Comparison of ENCODE assay signal across 8 mouse cellular contexts in genomic region chr19:44284723-44285122, GRCm38 (mm10). TPM values are rescaled to one million over a fixed set of nuclear protein-coding genes. Genes with fewer than 3 reads are reported as not detected.
A peak's percentile ranks its signal among the peaks of the same experiment; 100 is the strongest.
DNase-seq lines count a peak whose midpoint lies in the region; ATAC-seq and TF ChIP-seq lines count a peak whose summit lies in the region.

No protein-coding gene starts in this region.

- peak; percentile 64 for DNase-seq in adrenal gland, postnatal 14 days
- DNase-seq in adrenal gland, adult 2 months = no peak
- DNase-seq in T-cell, adult 2 months (ENCODE audit: low spot score) = peak; percentile 47
- no peak for DNase-seq in liver, adult 2 months (ENCODE audit: extremely low read depth, low read depth, low spot score)
- DNase-seq in Muller cell, postnatal 12 days (ENCODE audit: inconsistent ontology term) = no peak
- DNase-seq in retina, postnatal 1 day = no peak

- no peaks in the 10 kb centered on the region for H3K9me3 ChIP-seq in hindbrain, embryonic 13.5 days
- no peaks in the 10 kb centered on the region for H3K9me3 ChIP-seq in midbrain, embryonic 16.5 days (replicated peaks; ENCODE audit: control insufficient read depth, low read length, poor library complexity, severe bottlenecking)

- H3K27me3 ChIP-seq in hindbrain, embryonic 13.5 days = no peaks in the 10 kb centered on the region
- peaks cover 13% of the 10 kb centered on the region; the same call in 1 of the 2 replicates for H3K27me3 ChIP-seq in liver, adult 2 months (ENCODE audit: control insufficient read depth, insufficient read depth, low read length)
- H3K27me3 ChIP-seq in midbrain, embryonic 16.5 days (ENCODE audit: control insufficient read depth, insufficient read depth, low read depth, low read length) = no peaks in the 10 kb centered on the region

- H3K4me3 ChIP-seq in hindbrain, embryonic 13.5 days = peak overlapping the region; percentile 50
- H3K4me3 ChIP-seq in liver, adult 2 months (ENCODE audit: insufficient read depth, low read depth, low read length) = no peak overlapping the region
- peak overlapping the region; percentile 55 for H3K4me3 ChIP-seq in midbrain, embryonic 16.5 days (ENCODE audit: low read depth, low read length)

- H3K4me1 ChIP-seq in hindbrain, embryonic 13.5 days (replicated peaks) = peaks cover 40% of the 10 kb centered on the region
- H3K4me1 ChIP-seq in liver, adult 2 months (ENCODE audit: control insufficient read depth, insufficient read depth, low read length) = peaks cover 2% of the 10 kb centered on the region; the same call in 1 of the 2 replicates
- H3K4me1 ChIP-seq in midbrain, embryonic 16.5 days (ENCODE audit: control insufficient read depth, insufficient read depth, low read length) = peaks cover 30% of the 10 kb centered on the region

- no peak for TF ChIP-seq CTCF in liver, adult 2 months (IDR thresholded peaks at IDR 0.05; ENCODE audit: low read depth, low read length)

- 3% methylated on average over 11 of the region's 11 CpGs for WGBS in hindbrain, embryonic 13.5 days
- 8% methylated on average over 11 of the region's 11 CpGs for WGBS in liver, adult 2 months
- 1% methylated on average over 11 of the region's 11 CpGs for WGBS in midbrain, embryonic 16.5 days

- peak overlapping the region; percentile 75 for H3K4me2 ChIP-seq in hindbrain, embryonic 13.5 days
- H3K4me2 ChIP-seq in midbrain, embryonic 16.5 days (ENCODE audit: low read length) = peak overlapping the region; percentile 93

- H3K79me2 ChIP-seq in liver, adult 2 months (ENCODE audit: control insufficient read depth, insufficient read depth, low read length) = no peaks in the 10 kb centered on the region

- H3K36me3 ChIP-seq in hindbrain, embryonic 13.5 days = no peaks in the 10 kb centered on the region
- no peaks in the 10 kb centered on the region for H3K36me3 ChIP-seq in liver, adult 2 months (ENCODE audit: control insufficient read depth, insufficient read depth, low read length)
- no peaks in the 10 kb centered on the region for H3K36me3 ChIP-seq in midbrain, embryonic 16.5 days (ENCODE audit: control insufficient read depth, insufficient read depth, low read length)

- H3K27ac ChIP-seq in hindbrain, embryonic 13.5 days = peak overlapping the region; percentile 96
- H3K27ac ChIP-seq in liver, adult 2 months (replicated peaks; ENCODE audit: insufficient read depth, low read depth, low read length) = no peak overlapping the region
- peak overlapping the region; percentile 97 for H3K27ac ChIP-seq in midbrain, embryonic 16.5 days (ENCODE audit: low read length)

- peak overlapping the region; percentile 71 for H3K9ac ChIP-seq in hindbrain, embryonic 13.5 days
- peak overlapping the region; percentile 52; the same call in 1 of the 2 replicates for H3K9ac ChIP-seq in liver, adult 2 months (ENCODE audit: low read depth, low read length)
- H3K9ac ChIP-seq in midbrain, embryonic 16.5 days (ENCODE audit: low read depth, low read length) = peak overlapping the region; percentile 71

- peak; percentile 57 for ATAC-seq in hindbrain, embryonic 13.5 days (ENCODE audit: low FRiP score)
- peak; percentile 54 for ATAC-seq in midbrain, embryonic 16.5 days

- TF ChIP-seq POLR2A in liver, adult 2 months (IDR thresholded peaks at IDR 0.05; ENCODE audit: extremely low read depth, insufficient read depth, low read length) = no peak

RNA-seq across cellular contexts. Expression of gene Scd2, which starts 8.8 kb away (rescaled TPM):
- total RNA-seq in adrenal gland, postnatal 14 days (2021) = 337 and 408 TPM in 2 replicates
- 1,000 to 10,000 TPM in 1 of 2 experiments, 100 to 1,000 TPM in 1; 845 to 1,065 TPM for total RNA-seq in adrenal gland, adult 2 months (2021)
- polyA plus RNA-seq in adrenal gland, adult 2 months (2012; rRNA removed) = 432 and 748 TPM in 2 replicates
- 246 and 249 TPM in 2 replicates for polyA plus RNA-seq in hindbrain, embryonic 13.5 days (2015; fragmentation: Nextera tagmentation; extraction: Ambion mirVana)
- 2.2 and 3.9 TPM in 2 replicates for total RNA-seq in liver, adult 2 months (2014; rRNA removed)
- 2.7 and 2.9 TPM in 2 replicates for polyA plus RNA-seq in liver, adult 2 months (2012; rRNA removed)
- polyA plus RNA-seq in midbrain, embryonic 16.5 days (2015; fragmentation: Nextera tagmentation; extraction: Ambion mirVana) = 281 and 311 TPM in 2 replicates

RNA-seq across cellular contexts. Expression of gene Scd4, which starts 48.2 kb away (rescaled TPM):
- total RNA-seq in adrenal gland, postnatal 14 days (2021) = 2.2 and 2.9 TPM in 2 replicates
- 1 to 10 TPM; 5.4 to 9.3 TPM for total RNA-seq in adrenal gland, adult 2 months (2021)
- polyA plus RNA-seq in adrenal gland, adult 2 months (2012; rRNA removed) = 0.19 and 0.29 TPM in 2 replicates
- polyA plus RNA-seq in hindbrain, embryonic 13.5 days (2015; fragmentation: Nextera tagmentation; extraction: Ambion mirVana) = 0.09 and 0.19 TPM in 2 replicates
- 0.09 TPM in 1 of 2 replicates, not detected in the other for total RNA-seq in liver, adult 2 months (2014; rRNA removed)
- 0.07 TPM in 1 of 2 replicates, not detected in the other for polyA plus RNA-seq in liver, adult 2 months (2012; rRNA removed)
- polyA plus RNA-seq in midbrain, embryonic 16.5 days (2015; fragmentation: Nextera tagmentation; extraction: Ambion mirVana) = 0.18 and 0.19 TPM in 2 replicates

Comparison
In these comparisons a context has a peak if more than half of its experiments do, and no peak if none do; other contexts are left out.
1. DNase-seq: peak in adrenal gland, postnatal 14 days (single experiment) and T-cell, adult 2 months (single experiment); none in adrenal gland, adult 2 months (single experiment), liver, adult 2 months (single experiment), Muller cell, postnatal 12 days (single experiment) and retina, postnatal 1 day (single experiment).
2. RNA of gene Scd2, which starts 8.8 kb away (polyA plus RNA-seq): 432 to 748 TPM in adrenal gland, adult 2 months, 281 to 311 TPM in midbrain, embryonic 16.5 days and 246 to 249 TPM in hindbrain, embryonic 13.5 days; 2.7 to 2.9 TPM in liver, adult 2 months; every median in the first group is over 10 times any median in the second.
3. Peak in every context shown above with its lines, with median percentiles within 50 percentile points of each other: H3K9ac ChIP-seq.